Mouse (Mus musculus): ENCODE results near the gene Prkd2.

- no peak for TF ChIP-seq CTCF (IDR thresholded peaks at IDR 0.05; ENCODE audit: extremely low read depth, insufficient read depth, low read length)
- TF ChIP-seq POLR2A (IDR thresholded peaks at IDR 0.05; ENCODE audit: extremely low read depth, insufficient read depth, low read length) = no peak
Observed at GRCm38 (mm10) chr7:16841078-16841477, 1.6 kb upstream of the Prkd2 start.

Data from cortical plate, adult 2 months (tissue).